Mouse (Mus musculus) liver, postnatal 0 days (tissue): ENCODE data around the gene Bicc1.

Source experiments
- CTCF ChIP-seq: sonication (generic); IDR thresholded peaks from 2 replicates; pipeline ENCODE4 v1.5.1; 2016; ENCODE audit warnings: antibody characterized with exemption, low read depth
- EP300 ChIP-seq: IDR thresholded peaks from 2 replicates; pipeline ENCODE4 v1.6.1; 2016; ENCODE audit warnings: antibody characterized with exemption, low read depth, mild to moderate bottlenecking

DNA sequence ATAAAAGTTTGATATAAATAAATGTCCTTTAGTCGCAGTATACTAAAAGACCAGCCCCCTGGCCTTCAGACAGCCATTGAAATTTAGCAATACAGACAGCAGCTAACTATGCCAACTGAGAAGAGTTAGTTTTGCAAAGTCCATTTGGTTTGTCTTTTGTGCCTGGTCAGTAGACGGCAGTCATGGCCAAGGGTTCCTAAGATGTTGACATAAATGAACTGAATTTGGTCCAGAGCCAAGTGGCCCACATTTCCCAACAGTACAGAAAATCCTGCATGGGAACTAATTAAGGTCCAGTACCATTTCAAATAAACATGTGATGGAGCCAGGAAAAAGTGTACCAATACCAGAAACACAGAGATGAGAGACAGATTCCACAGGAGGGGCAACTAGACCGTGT lies 235.2 kb downstream of the Bicc1 start:
- TF ChIP-seq CTCF, result no peak
- TF ChIP-seq EP300, result no peak
